Mouse (Mus musculus): ENCODE results near the gene Gpr37l1.
"Not testable (repeated sequence)": the region's sequence is repeated elsewhere in the genome, so short reads cannot be mapped to it uniquely, and the experiment has no call there.

Gene Gpr37l1

DNA sequence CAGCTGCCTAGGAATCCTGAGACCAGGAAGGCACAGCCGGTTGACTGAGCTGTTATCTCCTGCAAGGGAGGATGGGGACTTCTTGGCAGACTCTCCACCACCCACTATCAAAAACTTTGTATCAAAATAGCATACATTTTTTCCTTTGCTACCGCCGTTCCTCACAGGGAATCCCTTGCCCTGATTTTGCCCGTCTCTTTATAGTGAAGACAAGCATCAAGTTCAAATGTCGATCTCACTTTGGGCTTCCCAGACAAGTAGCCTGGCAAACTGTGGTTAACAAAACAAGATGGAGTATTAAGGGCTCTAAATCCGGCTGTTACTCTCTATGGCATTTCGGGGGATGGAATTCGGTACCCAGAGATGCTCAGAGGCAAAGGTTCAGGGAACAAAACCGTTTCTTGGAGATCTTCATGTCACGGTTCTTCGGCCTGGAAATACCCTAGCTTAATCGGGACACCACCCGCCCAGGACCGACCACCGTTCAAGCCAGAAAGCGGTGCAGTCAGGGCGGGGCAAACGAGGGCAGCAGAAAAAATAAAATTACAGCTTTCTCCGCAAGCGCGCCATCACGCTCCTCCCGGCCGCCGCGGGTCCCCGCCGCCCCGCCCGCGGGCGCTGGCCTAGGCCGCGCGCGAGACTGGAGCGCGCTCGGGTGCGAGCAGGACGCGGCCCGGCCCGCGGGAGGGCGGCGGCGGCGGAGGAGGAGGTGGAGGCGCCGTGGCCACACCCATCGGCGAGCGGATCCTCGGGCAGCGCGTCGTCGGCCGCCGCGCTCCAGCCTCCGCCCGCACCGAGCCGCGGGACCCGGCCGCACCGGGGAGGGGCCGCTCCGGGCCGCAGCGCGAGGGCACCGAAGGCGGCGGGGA, 21.2 kb downstream of the Gpr37l1 start, which contains the start of gene Arl8a:
Arl8a (plus strand) TSS at position 748 of the 869 bp plus-strand sequence.
- DNase-seq: peak; percentile 93

GRCm38 (mm10) chr1:135143940-135144339, 23.5 kb downstream of the Gpr37l1 start:
- DNase-seq: no peak

GRCm38 (mm10) chr1:135142452-135142851, 25.0 kb downstream of the Gpr37l1 start:
- no peak for DNase-seq

DNA sequence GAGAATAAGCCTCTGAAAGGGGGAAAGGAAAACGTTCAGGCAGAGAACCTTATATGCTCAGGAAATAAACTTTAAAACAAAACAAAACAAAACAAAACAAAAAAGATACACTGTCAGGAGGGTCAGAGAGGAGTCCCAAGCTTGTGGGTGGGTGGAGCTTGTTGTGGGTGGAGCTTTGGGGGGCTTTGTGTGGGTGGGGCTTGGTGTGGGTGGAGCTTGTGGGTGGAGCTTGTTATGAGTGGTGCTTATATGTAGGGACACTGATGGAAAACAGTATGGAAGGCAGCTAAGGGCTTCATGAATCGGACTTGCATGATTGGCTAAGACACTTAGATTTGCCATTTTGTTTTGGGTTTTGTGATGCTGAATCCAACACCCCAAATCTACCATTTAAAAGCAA, 27.6 kb downstream of the Gpr37l1 start:
- no peak for DNase-seq

DNA sequence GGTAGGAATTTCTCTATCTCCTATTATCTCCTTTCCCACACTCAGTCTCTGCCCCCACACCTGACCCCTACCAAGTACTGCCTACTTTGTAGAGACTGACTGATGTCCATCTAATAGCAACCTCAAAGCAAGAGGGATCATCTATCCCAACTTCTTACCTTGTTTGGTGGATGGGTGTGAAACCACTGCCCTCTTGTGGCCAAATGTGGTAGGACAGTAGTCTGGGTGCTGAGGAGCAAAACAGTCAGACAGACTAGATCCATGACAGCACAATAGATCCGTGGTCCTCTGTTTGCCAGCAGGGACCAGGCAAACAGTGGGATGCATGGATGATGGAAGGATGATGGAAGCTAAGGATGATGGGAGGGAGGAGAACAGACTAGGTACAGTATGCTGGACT, 31.0 kb downstream of the Gpr37l1 start:
- peak; percentile 78 for DNase-seq

DNA sequence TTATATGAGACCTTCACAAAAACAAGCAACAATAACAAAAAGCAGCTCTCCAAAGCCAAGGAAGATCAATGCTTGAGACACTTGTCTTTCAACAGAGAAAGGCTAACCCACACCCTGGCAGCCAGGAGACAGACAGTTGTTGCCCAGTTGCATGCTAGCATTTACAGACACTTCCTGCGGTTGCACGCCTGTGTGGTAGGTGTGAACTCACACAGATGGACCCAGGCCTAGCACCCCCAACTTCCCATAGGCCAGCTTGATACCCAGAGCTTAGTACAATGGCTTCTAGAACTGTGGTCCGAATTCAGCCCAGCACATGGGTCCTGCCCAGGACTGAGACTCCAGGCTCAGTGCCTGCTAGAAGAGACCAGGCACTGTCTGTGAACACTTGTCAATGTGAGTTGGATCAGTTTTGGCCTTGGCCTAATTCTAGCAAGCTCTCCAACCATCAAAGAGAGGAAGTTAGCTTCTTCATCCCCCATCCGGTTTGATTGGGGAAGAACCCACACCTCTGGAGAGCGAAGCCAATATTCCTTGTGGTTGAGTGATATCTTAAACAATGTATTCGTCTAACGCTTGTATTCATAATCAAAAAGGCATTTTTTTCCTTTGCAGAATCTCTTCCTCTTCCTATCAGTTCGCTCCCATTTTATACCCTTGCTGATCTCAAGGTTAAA, 32.2 kb downstream of the Gpr37l1 start:
- DNase-seq: no peak

DNA sequence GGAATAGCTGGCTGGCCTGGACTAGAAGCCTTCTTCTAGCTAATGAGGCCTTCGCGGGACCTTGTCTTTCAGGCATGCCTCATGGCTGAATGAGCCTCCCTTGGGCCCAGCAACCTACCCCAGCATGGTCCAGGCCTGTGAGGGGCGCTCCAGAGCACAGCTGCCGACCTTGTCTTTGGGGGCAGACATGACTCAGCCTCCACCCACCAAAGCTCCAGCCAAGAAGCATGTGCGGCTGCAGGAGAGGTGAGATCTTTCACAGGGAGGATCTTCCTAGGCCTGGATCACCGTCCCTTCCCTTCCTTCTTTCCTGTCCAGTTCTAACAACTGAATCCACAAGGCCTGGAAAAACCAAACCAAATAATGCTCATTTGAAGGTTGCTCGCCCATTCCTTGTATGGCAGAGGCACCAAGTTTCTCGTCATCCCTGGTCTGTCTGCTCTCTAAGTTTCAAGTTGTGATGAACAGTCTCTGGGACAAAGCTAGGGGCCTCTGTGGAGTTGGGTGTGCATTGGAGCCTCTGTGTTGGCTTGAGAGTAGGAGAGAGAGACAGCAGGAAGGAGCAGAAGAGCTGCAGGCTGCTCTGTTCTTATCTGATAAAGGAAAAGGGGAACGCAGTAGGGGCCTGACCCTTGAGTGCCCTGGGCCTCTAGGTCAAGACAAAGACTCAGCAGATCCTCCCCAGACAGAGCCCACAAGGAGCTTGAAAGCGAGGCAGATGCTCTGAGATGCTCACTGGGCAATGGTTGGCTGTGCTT, 33.6 kb downstream of the Gpr37l1 start:
- DNase-seq: no peak

DNA sequence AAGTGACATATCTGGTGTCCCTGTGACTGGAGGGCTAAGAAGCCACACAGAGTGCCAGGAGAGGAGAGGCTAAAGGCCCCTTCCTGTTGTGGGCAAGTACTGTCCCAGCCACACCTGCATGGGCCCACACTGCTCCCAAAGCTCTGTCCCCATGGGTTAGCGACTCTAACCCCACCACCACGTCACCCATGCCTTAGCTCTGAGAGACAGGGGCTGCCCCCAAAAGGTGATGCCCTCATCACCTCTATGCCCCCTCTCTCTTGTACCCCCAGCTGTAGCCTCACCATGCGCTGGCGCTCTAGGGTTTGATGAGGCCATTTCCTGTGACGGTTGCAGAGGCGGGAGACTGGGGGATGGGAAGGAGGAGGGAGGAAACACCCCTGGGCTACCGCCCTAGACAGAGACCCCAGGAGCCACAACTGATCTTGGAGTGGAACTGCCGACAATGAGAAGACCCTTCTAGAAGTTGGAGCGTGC, 34.5 kb downstream of the Gpr37l1 start:
- no peak for DNase-seq

- DNase-seq: peak; percentile 84
Observed at GRCm38 (mm10) chr1:135132473-135132872, 35.0 kb downstream of the Gpr37l1 start, which contains the start of gene Ptpn7. Gene Ptpn7, plus strand, starts transcription at chr1:135132700.

- DNase-seq: no peak
Observed at GRCm38 (mm10) chr1:135131560-135131959, 35.9 kb downstream of the Gpr37l1 start.

DNA sequence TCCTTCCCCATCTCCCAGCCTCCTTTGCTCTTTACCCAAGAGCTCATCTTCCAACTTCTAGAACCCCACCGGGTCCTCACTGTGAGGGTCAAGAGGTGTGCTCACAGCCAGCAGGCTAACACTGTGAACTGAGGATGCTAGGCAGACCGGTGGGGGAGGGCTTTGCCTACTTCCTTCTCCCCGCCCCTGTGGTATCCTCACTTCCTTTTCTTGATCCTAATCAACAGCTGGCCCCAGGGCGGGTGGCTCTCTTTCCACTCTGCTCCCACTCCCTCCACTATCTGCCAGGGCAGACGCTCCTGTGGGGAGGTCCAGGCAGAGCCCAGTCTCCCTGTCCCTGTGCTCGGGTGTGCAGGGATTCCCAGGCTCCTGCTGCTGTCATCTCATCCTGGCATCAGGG, 36.4 kb downstream of the Gpr37l1 start:
- peak; percentile 60 for DNase-seq

DNA sequence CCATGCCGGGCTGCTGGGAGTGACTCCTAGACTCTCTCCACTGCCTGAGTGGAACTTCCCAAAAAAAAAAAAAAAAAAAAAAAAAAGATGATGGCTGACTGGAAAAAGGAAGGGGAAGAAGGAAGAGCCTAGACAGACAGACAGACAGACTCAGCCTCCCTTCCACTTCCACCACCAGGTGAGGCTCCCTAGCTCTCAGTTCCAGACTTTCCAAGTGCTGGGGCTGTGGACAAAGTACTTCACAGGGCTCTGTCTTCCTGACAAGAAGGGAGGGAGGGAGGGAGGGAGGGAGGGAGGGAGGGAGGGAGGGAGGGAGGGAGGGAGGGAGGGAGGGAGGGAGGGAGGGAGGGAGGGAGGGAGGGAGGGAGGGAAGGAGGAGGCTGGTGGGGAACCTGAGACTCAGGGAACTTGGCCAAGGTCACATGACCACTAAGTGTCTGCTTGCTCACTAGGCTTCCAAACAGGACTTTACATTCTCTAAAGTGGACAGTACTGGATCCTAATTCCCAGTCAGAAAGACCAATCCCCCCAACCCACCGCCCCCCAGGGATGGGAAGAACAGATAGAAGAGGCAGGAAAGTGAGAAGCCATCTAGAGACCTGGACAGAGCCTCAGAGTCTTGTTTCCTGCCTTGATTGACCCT, 37.0 kb downstream of the Gpr37l1 start:
- no peak for DNase-seq

DNA sequence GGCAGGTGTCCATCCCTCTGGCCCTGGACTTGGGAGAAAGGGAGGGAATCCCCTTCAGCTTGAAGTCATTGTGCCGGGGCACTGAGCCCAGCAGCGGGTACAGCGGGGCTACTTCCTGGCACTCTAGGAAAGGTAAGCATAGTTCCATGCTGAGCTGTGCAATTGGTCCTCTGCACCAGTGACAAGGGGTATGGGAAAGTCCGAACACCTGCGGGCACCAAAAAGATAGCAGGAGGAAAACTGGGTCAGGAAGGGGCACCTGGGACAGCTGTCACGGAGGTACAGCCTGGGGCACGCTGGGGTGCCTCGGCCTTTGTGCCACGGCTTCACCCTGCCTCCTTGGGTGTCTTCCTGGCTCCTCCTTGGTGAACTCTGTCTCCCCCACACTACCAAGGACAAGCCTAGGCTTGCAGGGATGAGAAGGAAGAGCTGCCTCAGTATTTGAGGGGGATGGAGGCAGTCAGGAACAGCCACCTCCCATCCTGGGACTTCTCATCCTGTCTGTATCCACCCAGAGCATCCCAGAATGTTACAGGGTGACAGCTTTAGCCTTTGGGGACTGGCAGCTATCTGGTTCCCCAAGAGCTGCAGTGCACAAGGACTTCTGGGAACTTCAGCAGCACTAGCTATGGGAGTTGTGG, 37.8 kb downstream of the Gpr37l1 start:
- DNase-seq: no peak

- no peak for DNase-seq
Observed at GRCm38 (mm10) chr1:135128986-135129385, 38.5 kb downstream of the Gpr37l1 start.

DNA sequence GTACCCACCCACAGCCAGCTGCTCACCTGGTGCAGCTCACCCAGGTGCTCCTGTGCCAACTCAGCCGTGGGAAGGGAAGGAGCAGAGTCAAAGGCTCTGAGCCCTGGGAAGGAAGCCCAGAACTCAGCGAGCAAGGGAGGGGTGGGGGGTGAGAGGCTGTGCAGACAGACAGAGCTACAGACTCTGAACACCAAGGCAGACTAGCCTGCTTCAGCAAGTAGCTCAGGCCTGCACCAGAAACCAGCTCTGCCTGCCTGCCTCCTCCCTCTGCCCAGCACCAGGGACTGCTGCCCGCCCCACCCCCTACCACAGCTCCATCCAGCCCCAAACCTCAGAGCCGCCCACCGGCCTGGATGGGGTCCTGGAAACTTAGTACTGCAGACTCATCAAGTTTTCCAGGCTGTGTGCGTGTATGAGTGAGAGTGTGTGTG, 39.5 kb downstream of the Gpr37l1 start:
- DNase-seq: no peak

GRCm38 (mm10) chr1:135126443-135127027, 40.9 kb downstream of the Gpr37l1 start:
- no peak for DNase-seq

DNA sequence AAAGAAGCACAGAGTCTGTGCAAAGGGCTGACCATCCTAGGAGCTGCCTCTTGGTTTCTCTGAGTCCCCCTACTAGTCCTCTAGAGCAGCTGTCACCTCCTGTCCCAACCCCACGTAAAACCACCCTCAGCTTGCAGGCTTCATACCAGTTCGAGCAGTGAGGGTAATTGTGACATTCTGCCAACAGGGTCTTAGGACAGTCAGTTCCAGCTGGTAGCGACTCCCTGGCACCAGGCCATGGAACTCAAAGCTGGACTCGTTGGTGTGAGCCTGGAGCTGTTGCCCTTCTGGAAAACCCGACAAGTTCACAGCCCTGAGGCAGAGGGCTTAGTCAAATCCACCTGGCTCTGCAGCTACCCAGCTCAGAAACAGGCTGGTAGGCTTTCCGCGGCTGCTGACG, 41.5 kb downstream of the Gpr37l1 start:
- peak; percentile 64 for DNase-seq

DNA sequence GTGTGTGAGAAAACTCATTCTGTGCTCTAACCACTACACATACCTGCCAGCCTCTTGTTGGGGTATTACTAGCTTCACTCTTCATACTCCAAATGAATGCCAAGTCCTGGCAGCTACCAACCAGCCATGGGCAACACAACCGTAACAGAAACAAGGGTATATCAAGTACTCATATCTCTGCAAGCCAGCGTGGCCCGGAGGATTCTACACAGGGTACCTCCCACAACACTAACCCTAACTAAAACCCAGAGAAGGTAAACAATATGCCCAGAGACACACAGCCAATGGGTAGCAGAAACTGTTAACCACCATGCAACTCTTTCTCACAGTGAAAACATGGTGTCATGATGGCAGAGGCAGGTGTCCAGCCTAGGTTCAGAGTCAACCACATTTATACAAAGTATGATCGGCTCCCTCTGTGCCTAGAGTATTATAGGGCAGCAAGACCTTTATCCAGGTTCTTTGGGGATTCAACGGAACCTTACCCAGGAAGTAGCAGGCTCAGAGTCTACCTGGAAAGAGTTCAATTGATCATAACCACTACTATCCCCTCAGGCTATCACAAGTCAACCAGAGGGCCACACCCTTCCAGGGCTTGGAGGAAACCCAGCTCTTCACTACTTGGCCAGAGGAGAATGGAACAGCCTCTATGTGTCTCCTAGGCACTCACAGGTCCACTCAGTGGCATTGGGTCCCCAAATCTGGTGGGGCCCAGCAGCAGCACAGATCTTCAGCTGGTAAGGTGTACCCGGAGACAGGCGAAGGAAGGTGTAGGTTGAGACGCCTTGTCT, 42.7 kb downstream of the Gpr37l1 start:
- DNase-seq: no peak

- peak; percentile 58 for DNase-seq
Observed at GRCm38 (mm10) chr1:135112661-135113060, 54.8 kb downstream of the Gpr37l1 start.

DNA sequence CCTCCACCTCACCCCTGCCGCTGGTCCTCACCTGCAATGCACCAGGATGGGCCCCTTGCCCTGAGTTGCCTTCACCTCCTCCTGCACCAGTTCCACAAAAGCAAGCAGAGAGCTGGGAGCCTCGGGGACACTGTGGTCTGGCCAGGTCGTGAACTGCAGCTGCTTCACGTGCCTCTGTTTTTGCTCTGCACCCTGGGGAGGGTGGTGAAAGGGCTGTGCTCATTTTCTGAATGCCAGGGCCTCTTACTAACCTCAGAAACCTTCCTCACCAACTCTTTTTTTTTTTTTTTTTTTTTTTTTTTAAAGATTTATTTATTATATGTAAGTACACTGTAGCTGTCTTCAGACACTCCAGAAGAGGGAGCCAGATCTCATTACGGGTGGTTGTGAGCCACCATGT, 56.2 kb downstream of the Gpr37l1 start:
- DNase-seq: not testable (repeated sequence)
